Mouse (Mus musculus) lung, adult 2 months (tissue): ENCODE measurements around the gene Spag17.

Experiments used
- CTCF ChIP-seq: fragments of 200-500 bp; IDR thresholded peaks from 2 replicates; pipeline ENCODE4 v1.5.1; 2011; ENCODE audit warnings: mild to moderate bottlenecking, low read length, control low read depth; ENCODE audit not compliant: insufficient read depth
- POLR2A ChIP-seq: fragments of 200-500 bp; IDR thresholded peaks from 2 replicates; pipeline ENCODE4 v1.6.1; 2011; ENCODE audit warnings: low read depth, mild to moderate bottlenecking, control low read depth, low read length, borderline replicate concordance; ENCODE audit errors: extremely low read depth

DNA sequence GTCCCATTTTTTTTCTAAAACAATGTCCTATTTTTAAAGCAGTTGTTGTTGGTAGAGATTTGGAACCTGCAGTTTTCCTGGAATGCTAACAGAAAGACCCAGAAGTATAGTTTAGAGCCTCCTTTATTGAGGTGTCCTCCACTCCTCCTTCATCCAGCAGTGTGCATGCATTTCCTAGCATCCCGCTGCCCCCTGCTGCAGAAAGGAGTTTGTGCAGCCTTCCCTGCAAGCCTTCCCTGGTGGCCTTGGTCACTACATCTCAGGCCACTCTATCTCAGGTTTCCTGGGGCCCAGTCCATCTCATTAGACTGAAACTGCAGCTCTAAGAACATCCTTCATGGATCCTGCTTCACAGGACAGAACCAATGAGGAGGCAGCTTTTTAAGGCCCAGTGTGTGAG is 51.0 kb downstream of the Spag17 start:
- peak; percentile 17; the same call in 1 of the 2 replicates for TF ChIP-seq CTCF
- TF ChIP-seq POLR2A: no peak
